Mouse (Mus musculus) heart, postnatal 0 days (tissue): ENCODE measurements at regions not wholly inside any gene's neighbourhood (a gene's known extent, or its start where the extent isn't known, plus 50 kb on each side); places are given as distances from the start of the nearest gene placed in this dataset.

Experiments used
- ATAC-seq: fragments of 200-750 bp; cut with Nextera tagmentation; 2 replicates; pipeline ENCODE4 v1.8.0; 2017; ENCODE audit warnings: low read depth, moderate number of reproducible peaks, moderate library complexity; ENCODE audit not compliant: insufficient read depth
- DNase-seq: peaks from one replicate; pipeline ENCODE4 v3.0.0-alpha.2; 2016; ENCODE audit warnings: low spot score
- H3K27ac ChIP-seq: fragments of 300-500 bp; sonication (generic); 2 replicates; pipeline ENCODE4 v1.5.1; 2014; ENCODE audit warnings: low read depth, mild to moderate bottlenecking
- H3K27me3 ChIP-seq: fragments of 300-500 bp; sonication (generic); 2 replicates; pipeline ENCODE4 v1.6.1; 2014; ENCODE audit warnings: low read length, mixed read lengths; ENCODE audit not compliant: control insufficient read depth, insufficient read depth
- H3K36me3 ChIP-seq: fragments of 300-500 bp; sonication (generic); replicated peaks from 2 replicates; pipeline ENCODE4 v1.6.1; 2014; ENCODE audit warnings: low read length, mixed read lengths; ENCODE audit not compliant: control insufficient read depth, insufficient read depth
- H3K4me1 ChIP-seq: fragments of 300-500 bp; sonication (generic); 2 replicates; pipeline ENCODE4 v1.6.1; 2014; ENCODE audit warnings: antibody characterized with exemption; ENCODE audit not compliant: control insufficient read depth, insufficient read depth
- H3K4me2 ChIP-seq: fragments of 300-500 bp; sonication (generic); 2 replicates; pipeline ENCODE4 v1.6.1; 2014; ENCODE audit warnings: low read depth, mild to moderate bottlenecking, low read length, moderate library complexity
- H3K4me3 ChIP-seq: fragments of 300-500 bp; sonication (generic); 2 replicates; pipeline ENCODE4 v1.5.1; 2014; ENCODE audit warnings: low read depth, low read length
- H3K9ac ChIP-seq: fragments of 300-500 bp; sonication (generic); replicated peaks from 2 replicates; pipeline ENCODE4 v1.6.1; 2014; ENCODE audit warnings: low read depth, low read length, mixed read lengths
- H3K9me3 ChIP-seq: fragments of 300-500 bp; sonication (generic); replicated peaks from 2 replicates; pipeline ENCODE4 v1.6.1; 2016; ENCODE audit warnings: low read length; ENCODE audit not compliant: control insufficient read depth
- CTCF ChIP-seq: IDR thresholded peaks from 2 replicates; pipeline ENCODE4 v1.5.1; 2016; ENCODE audit warnings: antibody characterized with exemption, control low read depth, low read depth
- EP300 ChIP-seq: IDR thresholded peaks from 2 replicates; pipeline ENCODE4 v1.6.1; 2016; ENCODE audit warnings: antibody characterized with exemption, low read depth
- WGBS: fragments of 180-500 bp; shearing (Covaris S2); extraction: QIAGEN DNeasy Blood & Tissue Kit; methylation state at CpG from one replicate; pipeline ENCODE4 v1.1.7; 2014; 5-methylcytosine and 5-hydroxymethylcytosine counted together

DNA sequence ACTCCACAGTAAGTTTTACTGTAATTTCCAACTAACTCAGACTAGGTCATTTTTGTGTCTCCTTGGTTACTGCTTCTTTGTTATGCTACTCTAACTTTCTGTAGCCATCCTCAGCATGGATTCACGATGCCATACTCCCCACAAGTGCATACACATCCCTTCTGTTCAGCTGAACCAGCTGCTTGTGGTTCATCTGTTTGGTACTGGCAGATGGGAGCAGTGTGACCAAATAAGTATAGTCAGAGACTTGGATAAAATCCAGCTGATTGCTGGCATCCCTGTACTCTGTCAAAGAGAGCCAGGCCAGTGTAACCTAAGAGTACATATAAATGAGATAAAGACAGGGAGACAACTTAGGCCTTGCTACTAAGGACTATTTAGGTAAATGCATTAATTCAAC, 283.7 kb upstream of the Dmac1 start:
- ATAC-seq (peak; percentile 82), DNase-seq (peak; percentile 66)
- H3K9ac ChIP-seq: no peak overlapping the region
- H3K4me3 ChIP-seq: no peak overlapping the region
- no peaks in the 10 kb centered on the region for H3K27me3 ChIP-seq
- no peak overlapping the region for H3K27ac ChIP-seq
- no peaks in the 10 kb centered on the region for H3K36me3 ChIP-seq
- TF ChIP-seq EP300 (no peak), CTCF (no peak)
- 21% methylated on average over 1 of the region's 1 CpGs for WGBS
- no peaks in the 10 kb centered on the region for H3K4me1 ChIP-seq
- H3K4me2 ChIP-seq: no peak overlapping the region
- H3K9me3 ChIP-seq: no peaks in the 10 kb centered on the region

DNA sequence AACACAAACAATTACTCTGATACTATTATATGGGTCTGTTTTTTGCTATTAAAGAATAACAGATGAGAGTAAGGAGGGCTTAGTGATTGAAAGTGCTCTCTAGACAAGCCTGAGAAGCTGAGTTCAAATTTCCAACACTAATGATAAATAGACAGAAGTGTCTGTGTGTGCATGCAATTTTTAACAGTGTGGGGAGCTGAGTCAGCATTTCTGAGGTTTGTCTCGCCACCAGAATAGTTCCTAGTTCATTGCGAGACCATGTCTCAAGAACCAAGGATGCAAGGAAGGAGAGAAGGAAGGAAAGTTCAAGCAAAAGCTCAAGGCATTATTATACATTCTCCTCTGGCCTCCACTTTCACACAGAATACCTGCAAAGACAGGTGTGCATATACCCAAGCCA, 259.7 kb upstream of the Dmac1 start:
- DNase-seq (no peak), ATAC-seq (no peak)
- H3K27me3 ChIP-seq: no peaks in the 10 kb centered on the region
- no peak overlapping the region for H3K9ac ChIP-seq
- H3K9me3 ChIP-seq: no peaks in the 10 kb centered on the region
- no peaks in the 10 kb centered on the region for H3K4me1 ChIP-seq
- WGBS: 82% methylated on average over 2 of the region's 2 CpGs
- H3K27ac ChIP-seq: no peak overlapping the region
- no peak overlapping the region for H3K4me3 ChIP-seq
- no peak overlapping the region for H3K4me2 ChIP-seq
- H3K36me3 ChIP-seq: no peaks in the 10 kb centered on the region
- TF ChIP-seq CTCF: no peak
- TF ChIP-seq EP300: no peak

GRCm38 (mm10) chr4:75535067-75535466, 257.0 kb upstream of the Dmac1 start:
- ATAC-seq (no peak), DNase-seq (no peak)
- 84% methylated on average over 7 of the region's 7 CpGs for WGBS
- Histone ChIP-seq H3K36me3 (no peaks in the 10 kb centered on the region), H3K27me3 (no peaks in the 10 kb centered on the region), H3K9ac (no peak overlapping the region), H3K4me1 (no peaks in the 10 kb centered on the region), H3K4me2 (no peak overlapping the region), H3K27ac (no peak overlapping the region), H3K9me3 (no peaks in the 10 kb centered on the region), H3K4me3 (no peak overlapping the region)
- TF ChIP-seq EP300 (no peak), CTCF (no peak)

DNA sequence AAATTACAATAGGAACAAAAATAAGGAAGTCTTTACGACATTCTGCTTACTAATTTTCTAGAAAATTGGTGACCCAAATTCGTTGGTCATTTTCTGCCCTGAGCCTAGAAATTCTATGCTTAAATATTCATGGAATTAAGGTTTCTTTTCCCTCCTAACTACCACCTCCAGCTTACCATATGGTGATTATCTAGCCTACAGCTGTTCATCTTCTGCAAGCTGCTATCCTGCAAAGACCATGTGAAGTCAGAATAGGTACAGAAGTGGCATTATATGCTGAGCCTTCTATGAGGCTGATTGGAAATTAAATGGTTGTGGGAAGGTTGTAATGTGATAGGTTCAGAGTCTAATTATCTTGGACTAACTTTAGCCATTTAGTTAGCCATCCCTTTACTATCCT, 251.5 kb upstream of the Dmac1 start:
- 70% methylated on average over 2 of the region's 2 CpGs for WGBS
- H3K9ac ChIP-seq: no peak overlapping the region
- no peaks in the 10 kb centered on the region for H3K4me1 ChIP-seq
- TF ChIP-seq EP300: no peak
- no peak for TF ChIP-seq CTCF
- no peaks in the 10 kb centered on the region for H3K9me3 ChIP-seq
- no peaks in the 10 kb centered on the region for H3K27me3 ChIP-seq
- ATAC-seq (no peak), DNase-seq (no peak)
- H3K36me3 ChIP-seq: no peaks in the 10 kb centered on the region
- no peak overlapping the region for H3K4me2 ChIP-seq
- H3K4me3 ChIP-seq: no peak overlapping the region
- H3K27ac ChIP-seq: no peak overlapping the region

GRCm38 (mm10) chr4:75517459-75518158, 239.5 kb upstream of the Dmac1 start:
- ATAC-seq: peak; percentile 41; the same call in 1 of the 2 replicates
- Histone ChIP-seq H3K36me3 (no peaks in the 10 kb centered on the region), H3K4me2 (no peak overlapping the region), H3K9me3 (no peaks in the 10 kb centered on the region), H3K27ac (no peak overlapping the region), H3K9ac (no peak overlapping the region), H3K4me3 (no peak overlapping the region), H3K4me1 (no peaks in the 10 kb centered on the region), H3K27me3 (no peaks in the 10 kb centered on the region)
- 44% methylated on average over 3 of the region's 3 CpGs for WGBS
- no peak for DNase-seq
- TF ChIP-seq EP300 (no peak), CTCF (no peak)
